Mouse (Mus musculus) urinary bladder, postnatal 10 days (tissue): ENCODE measurements around the gene Phf11b.
"Not testable (repeated sequence)": the region's sequence is repeated elsewhere in the genome, so short reads cannot be mapped to it uniquely, and the experiment has no call there.

Source experiments
- DNase-seq: peaks from one replicate; pipeline ENCODE4 v3.0.0; 2022; ENCODE audit warnings: low spot score

The Phf11b gene

GRCm38 (mm10) chr14:59341189-59341588 lies at the start of gene Phf11b:
Phf11b (minus strand) TSS chr14:59341351.
- not testable (repeated sequence) for DNase-seq

GRCm38 (mm10) chr14:59390181-59390580 lies 49.0 kb upstream of the Phf11b start:
- not testable (repeated sequence) for DNase-seq

GRCm38 (mm10) chr14:59389532-59389931 lies 48.4 kb upstream of the Phf11b start:
- no peak for DNase-seq

- DNase-seq: no peak
Observed at GRCm38 (mm10) chr14:59370348-59371068, 29.4 kb upstream of the Phf11b start.

- DNase-seq: no peak
Observed at GRCm38 (mm10) chr14:59366386-59367105, 25.4 kb upstream of the Phf11b start.

GRCm38 (mm10) chr14:59365244-59365644 lies 24.1 kb upstream of the Phf11b start, which contains the start of gene Phf11d:
Phf11d (minus strand) TSS chr14:59365470.
- no peak for DNase-seq

- no peak for DNase-seq
Observed at GRCm38 (mm10) chr14:59339541-59339940, 1.6 kb downstream of the Phf11b start.

GRCm38 (mm10) chr14:59336056-59336455 lies 5.1 kb downstream of the Phf11b start:
- not testable (repeated sequence) for DNase-seq

GRCm38 (mm10) chr14:59330499-59330898 lies 10.7 kb downstream of the Phf11b start:
- DNase-seq: not testable (repeated sequence)

- not testable (repeated sequence) for DNase-seq
Observed at GRCm38 (mm10) chr14:59319970-59320369, 21.2 kb downstream of the Phf11b start.

GRCm38 (mm10) chr14:59319036-59319435 lies 22.1 kb downstream of the Phf11b start:
- DNase-seq: not testable (repeated sequence)

GRCm38 (mm10) chr14:59297391-59297790 lies 43.8 kb downstream of the Phf11b start, which contains the start of gene Phf11a:
Phf11a (minus strand) TSS chr14:59297522.
- DNase-seq: not testable (repeated sequence)

GRCm38 (mm10) chr14:59291769-59292168 lies 49.4 kb downstream of the Phf11b start:
- DNase-seq: not testable (repeated sequence)

- not testable (repeated sequence) for DNase-seq
Observed at GRCm38 (mm10) chr14:59274961-59275360, 66.2 kb downstream of the Phf11b start.
